In the genomic region with DNA sequence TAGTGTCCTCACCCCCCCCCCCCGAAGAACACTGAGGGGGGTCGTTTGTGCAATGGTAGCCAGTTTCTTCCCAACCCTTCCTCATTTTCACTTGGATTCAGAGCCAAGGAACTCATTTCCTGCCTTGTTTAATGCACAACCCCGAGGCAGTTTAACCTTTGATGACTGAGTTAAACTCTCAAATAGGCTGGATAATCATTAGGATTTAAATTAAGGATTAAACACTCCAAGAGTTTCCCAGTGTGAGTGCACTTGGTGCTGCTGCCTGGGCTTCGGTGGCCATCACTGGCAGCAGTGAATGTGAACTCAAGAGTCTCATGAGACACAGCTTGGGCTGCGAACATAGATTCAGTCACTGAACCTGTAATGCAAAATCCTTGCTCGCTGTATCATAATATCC, we compare ENCODE assay signal across 20 mouse cellular contexts.
A peak's percentile ranks its signal among the peaks of the same experiment; 100 is the strongest.
DNase-seq lines count a peak whose midpoint lies in the region; ATAC-seq and TF ChIP-seq lines count a peak whose summit lies in the region.
"Had no signal": no experiment of that assay in that cellular context is flagged by ENCODE, and none has a peak within 500 bp of the region (broad histone marks: within the 10 kb centered on the region; RNA-seq: fewer than 3 reads in every experiment).

No protein-coding gene starts in this region.

- no peak for ATAC-seq in hindbrain, postnatal 0 days
- no peak for ATAC-seq in hindbrain, embryonic 11.5 days (ENCODE audit: low FRiP score)
- ATAC-seq in midbrain, postnatal 0 days (ENCODE audit: low FRiP score): no peak
- ATAC-seq in midbrain, embryonic 16.5 days: no peak
- ATAC-seq in erythroid progenitor cell, adult 5-6 weeks (replicated peaks; ENCODE audit: low FRiP score, poor library complexity, severe bottlenecking): no peak
- no peak for ATAC-seq in megakaryocyte progenitor cell, adult 5-6 weeks (replicated peaks; ENCODE audit: poor library complexity)
- ATAC-seq: CD4-positive, CD25-positive, alpha-beta regulatory T cell, adult 4 months; forebrain, embryonic 16.5 days had no signal

- no peaks in the 10 kb centered on the region for H3K27me3 ChIP-seq in hindbrain, postnatal 0 days (ENCODE audit: insufficient read depth, low read length)
- H3K27me3 ChIP-seq in hindbrain, embryonic 11.5 days (ENCODE audit: control insufficient read depth, insufficient read depth, low read length): no peaks in the 10 kb centered on the region
- H3K27me3 ChIP-seq in midbrain, postnatal 0 days (ENCODE audit: insufficient read depth, low read length): no peaks in the 10 kb centered on the region
- no peaks in the 10 kb centered on the region for H3K27me3 ChIP-seq in midbrain, embryonic 16.5 days (ENCODE audit: control insufficient read depth, insufficient read depth, low read depth, low read length)
- H3K27me3 ChIP-seq: embryonic facial prominence, embryonic 12.5 days; forebrain, embryonic 12.5 days; heart, embryonic 12.5 days had no signal

- peak; percentile 2 for DNase-seq in hindbrain, postnatal 0 days (ENCODE audit: low spot score)
- DNase-seq in hindbrain, embryonic 11.5 days (ENCODE audit: low spot score): no peak
- peak; percentile 21 for DNase-seq in midbrain, postnatal 0 days (ENCODE audit: low spot score)
- DNase-seq in kidney, postnatal 14 days: peak; percentile 12
- no peak for DNase-seq in gastrocnemius, adult 2 months
- DNase-seq: adrenal gland, adult 8-10 months; adrenal gland, postnatal 36 days; B cell, adult 2 months; cerebellum, adult 2 months; gastrocnemius, postnatal 25 days had no signal

- H3K9me3 ChIP-seq in hindbrain, postnatal 0 days (ENCODE audit: low read length): no peaks in the 10 kb centered on the region
- no peaks in the 10 kb centered on the region for H3K9me3 ChIP-seq in hindbrain, embryonic 11.5 days (ENCODE audit: control insufficient read depth, low read length)
- no peaks in the 10 kb centered on the region for H3K9me3 ChIP-seq in midbrain, postnatal 0 days (ENCODE audit: low read length)
- H3K9me3 ChIP-seq in midbrain, embryonic 16.5 days (replicated peaks; ENCODE audit: control insufficient read depth, low read length, poor library complexity, severe bottlenecking): no peaks in the 10 kb centered on the region
- H3K9me3 ChIP-seq: embryonic facial prominence, embryonic 12.5 days; forebrain, embryonic 12.5 days; heart, embryonic 12.5 days; hindbrain, embryonic 10.5 days had no signal

- no peaks in the 10 kb centered on the region for H3K36me3 ChIP-seq in hindbrain, postnatal 0 days (ENCODE audit: insufficient read depth, low read length)
- H3K36me3 ChIP-seq in hindbrain, embryonic 11.5 days (ENCODE audit: control insufficient read depth, insufficient read depth, low read length): no peaks in the 10 kb centered on the region
- H3K36me3 ChIP-seq in midbrain, postnatal 0 days (ENCODE audit: insufficient read depth, low read length): no peaks in the 10 kb centered on the region
- H3K36me3 ChIP-seq in midbrain, embryonic 16.5 days (ENCODE audit: control insufficient read depth, insufficient read depth, low read length): no peaks in the 10 kb centered on the region
- H3K36me3 ChIP-seq: embryonic facial prominence, embryonic 12.5 days; forebrain, embryonic 12.5 days; G1E; heart, embryonic 12.5 days; hindbrain, embryonic 10.5 days had no signal

- H3K4me1 ChIP-seq in hindbrain, postnatal 0 days (ENCODE audit: insufficient read depth, low read length): no peaks in the 10 kb centered on the region
- no peaks in the 10 kb centered on the region for H3K4me1 ChIP-seq in hindbrain, embryonic 11.5 days (replicated peaks; ENCODE audit: control insufficient read depth, insufficient read depth, low read length)
- no peaks in the 10 kb centered on the region for H3K4me1 ChIP-seq in midbrain, postnatal 0 days (ENCODE audit: insufficient read depth, low read length)
- H3K4me1 ChIP-seq in midbrain, embryonic 16.5 days (ENCODE audit: control insufficient read depth, insufficient read depth, low read length): no peaks in the 10 kb centered on the region
- H3K4me1 ChIP-seq: forebrain, embryonic 12.5 days; heart, embryonic 12.5 days; hindbrain, embryonic 10.5 days had no signal

- no peak overlapping the region for H3K9ac ChIP-seq in hindbrain, postnatal 0 days (replicated peaks; ENCODE audit: low read length)
- no peak overlapping the region for H3K9ac ChIP-seq in hindbrain, embryonic 11.5 days (ENCODE audit: low read depth, low read length)
- H3K9ac ChIP-seq in midbrain, postnatal 0 days (replicated peaks; ENCODE audit: low read length, poor library complexity, severe bottlenecking): no peak overlapping the region
- H3K9ac ChIP-seq in midbrain, embryonic 16.5 days (ENCODE audit: low read depth, low read length): no peak overlapping the region
- H3K9ac ChIP-seq: embryonic facial prominence, embryonic 12.5 days; forebrain, embryonic 12.5 days; heart, embryonic 12.5 days had no signal

- no peak overlapping the region for H3K27ac ChIP-seq in hindbrain, postnatal 0 days
- no peak overlapping the region for H3K27ac ChIP-seq in hindbrain, embryonic 11.5 days (ENCODE audit: low read depth, low read length)
- H3K27ac ChIP-seq in midbrain, postnatal 0 days (ENCODE audit: low read depth, low read length): no peak overlapping the region
- no peak overlapping the region for H3K27ac ChIP-seq in midbrain, embryonic 16.5 days (ENCODE audit: low read length)
- no peak overlapping the region for H3K27ac ChIP-seq in gastrocnemius, adult 2 months
- H3K27ac ChIP-seq: embryonic facial prominence, embryonic 12.5 days; forebrain, embryonic 12.5 days; hindbrain, embryonic 10.5 days had no signal

- no peak for TF ChIP-seq CTCF in hindbrain, postnatal 0 days (IDR thresholded peaks at IDR 0.05; ENCODE audit: low read depth)
- TF ChIP-seq CTCF in midbrain, postnatal 0 days (IDR thresholded peaks at IDR 0.05): no peak
- TF ChIP-seq CTCF in gastrocnemius, adult 2 months (IDR thresholded peaks at IDR 0.05): no peak

- H3K4me3 ChIP-seq in hindbrain, postnatal 0 days (ENCODE audit: low read length): no peak overlapping the region
- H3K4me3 ChIP-seq in hindbrain, embryonic 11.5 days (ENCODE audit: low read depth, low read length): no peak overlapping the region
- no peak overlapping the region for H3K4me3 ChIP-seq in midbrain, postnatal 0 days (ENCODE audit: low read depth, low read length)
- no peak overlapping the region for H3K4me3 ChIP-seq in midbrain, embryonic 16.5 days (ENCODE audit: low read depth, low read length)
- H3K4me3 ChIP-seq in gastrocnemius, adult 2 months: no peak overlapping the region
- H3K4me3 ChIP-seq: embryonic facial prominence, embryonic 12.5 days; forebrain, embryonic 12.5 days; heart, embryonic 12.5 days; hindbrain, embryonic 10.5 days had no signal

- intact Hi-C loops in gastrocnemius, adult 2 months (cut with DNase I): no loop called here

- 54% methylated on average over 6 of the region's 6 CpGs for WGBS in hindbrain, postnatal 0 days
- WGBS in hindbrain, embryonic 11.5 days: 79% methylated on average over 6 of the region's 6 CpGs
- 61% methylated on average over 6 of the region's 6 CpGs for WGBS in midbrain, postnatal 0 days
- WGBS in midbrain, embryonic 16.5 days: 57% methylated on average over 6 of the region's 6 CpGs

- H3K4me2 ChIP-seq in hindbrain, postnatal 0 days (ENCODE audit: low read depth, low read length): no peak overlapping the region
- no peak overlapping the region for H3K4me2 ChIP-seq in hindbrain, embryonic 11.5 days (replicated peaks; ENCODE audit: low read depth, low read length)
- no peak overlapping the region for H3K4me2 ChIP-seq in midbrain, postnatal 0 days (ENCODE audit: low read depth, low read length, poor library complexity, severe bottlenecking)
- no peak overlapping the region for H3K4me2 ChIP-seq in midbrain, embryonic 16.5 days (ENCODE audit: low read length)
- H3K4me2 ChIP-seq: embryonic facial prominence, embryonic 12.5 days; forebrain, embryonic 12.5 days; heart, embryonic 12.5 days had no signal

Comparison
In these comparisons a context has a peak if more than half of its experiments do, and no peak if none do; other contexts are left out.
1. DNase-seq: peak in hindbrain, postnatal 0 days (single experiment), midbrain, postnatal 0 days (single experiment) and kidney, postnatal 14 days (single experiment); none in hindbrain, embryonic 11.5 days (single experiment) and gastrocnemius, adult 2 months (single experiment).